Comparison of ENCODE assay signal across 21 mouse cellular contexts in the genomic region with DNA sequence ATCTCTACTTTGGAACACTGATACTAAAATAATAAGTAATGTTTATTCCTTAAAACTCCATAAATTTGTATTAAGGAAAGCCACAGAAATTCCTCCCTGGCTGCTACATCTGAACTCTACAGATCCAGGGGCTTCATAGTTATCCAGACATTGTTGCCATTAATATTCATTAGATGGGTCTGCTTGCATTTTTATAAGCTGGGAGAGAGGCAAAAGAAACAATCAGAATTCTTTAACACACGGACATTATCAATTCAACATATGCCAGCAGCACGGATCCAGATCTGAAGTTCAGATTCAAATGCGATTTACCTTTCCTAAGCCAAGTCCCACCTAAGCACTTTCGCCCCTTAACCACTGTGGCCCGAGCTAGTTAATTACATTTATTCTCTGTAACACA.
DNase-seq lines count a peak whose midpoint lies in the region; ATAC-seq and TF ChIP-seq lines count a peak whose summit lies in the region.
"Had no signal": no experiment of that assay in that cellular context is flagged by ENCODE, and none has a peak within 500 bp of the region (broad histone marks: within the 10 kb centered on the region; RNA-seq: fewer than 3 reads in every experiment).

No protein-coding gene starts in this region.

- no peak for ATAC-seq in forebrain, embryonic 13.5 days
- no peak for ATAC-seq in forebrain, embryonic 11.5 days (replicated peaks; ENCODE audit: low FRiP score)
- no peak for ATAC-seq in hindbrain, embryonic 13.5 days (ENCODE audit: low FRiP score)
- ATAC-seq in midbrain, embryonic 12.5 days (ENCODE audit: low FRiP score, low read depth): peak; percentile 28; the same call in 1 of the 2 replicates
- ATAC-seq in midbrain, embryonic 16.5 days: no peak
- ATAC-seq in hindbrain, postnatal 0 days: no peak
- ATAC-seq: CD4-positive, CD25-positive, alpha-beta regulatory T cell, adult 4 months; intestine, embryonic 16.5 days had no signal

- no peak overlapping the region for H3K4me3 ChIP-seq in forebrain, embryonic 13.5 days
- H3K4me3 ChIP-seq in forebrain, embryonic 11.5 days (ENCODE audit: low read depth, low read length): no peak overlapping the region
- H3K4me3 ChIP-seq in hindbrain, embryonic 10.5 days: no peak overlapping the region
- H3K4me3 ChIP-seq in hindbrain, embryonic 13.5 days: no peak overlapping the region
- H3K4me3 ChIP-seq in midbrain, embryonic 12.5 days: no peak overlapping the region
- no peak overlapping the region for H3K4me3 ChIP-seq in midbrain, embryonic 16.5 days (ENCODE audit: low read depth, low read length)
- H3K4me3 ChIP-seq in hindbrain, postnatal 0 days (ENCODE audit: low read length): no peak overlapping the region
- H3K4me3 ChIP-seq: embryonic facial prominence, embryonic 12.5 days; heart, embryonic 13.5 days had no signal

- 30% methylated on average over 5 of the region's 5 CpGs for WGBS in forebrain, embryonic 13.5 days
- WGBS in forebrain, embryonic 11.5 days: 51% methylated on average over 5 of the region's 5 CpGs
- 56% methylated on average over 5 of the region's 5 CpGs for WGBS in hindbrain, embryonic 10.5 days
- WGBS in hindbrain, embryonic 13.5 days: 25% methylated on average over 5 of the region's 5 CpGs
- 34% methylated on average over 5 of the region's 5 CpGs for WGBS in midbrain, embryonic 12.5 days
- WGBS in midbrain, embryonic 16.5 days: 25% methylated on average over 5 of the region's 5 CpGs
- 21% methylated on average over 5 of the region's 5 CpGs for WGBS in hindbrain, postnatal 0 days

- H3K27me3 ChIP-seq in forebrain, embryonic 13.5 days: peaks cover 8% of the 10 kb centered on the region; the same call in 1 of the 2 replicates
- peaks cover 11% of the 10 kb centered on the region; the same call in 1 of the 2 replicates for H3K27me3 ChIP-seq in forebrain, embryonic 11.5 days (ENCODE audit: control insufficient read depth, insufficient read depth, low read length)
- H3K27me3 ChIP-seq in hindbrain, embryonic 10.5 days (ENCODE audit: insufficient read depth, poor library complexity, severe bottlenecking): no peaks in the 10 kb centered on the region; the same call in 1 of the 2 replicates
- no peaks in the 10 kb centered on the region for H3K27me3 ChIP-seq in hindbrain, embryonic 13.5 days
- H3K27me3 ChIP-seq in midbrain, embryonic 12.5 days: no peaks in the 10 kb centered on the region
- no peaks in the 10 kb centered on the region for H3K27me3 ChIP-seq in midbrain, embryonic 16.5 days (ENCODE audit: control insufficient read depth, insufficient read depth, low read depth, low read length)
- no peaks in the 10 kb centered on the region for H3K27me3 ChIP-seq in hindbrain, postnatal 0 days (ENCODE audit: insufficient read depth, low read length)
- H3K27me3 ChIP-seq: embryonic facial prominence, embryonic 12.5 days; heart, embryonic 13.5 days had no signal

- no peak for DNase-seq in forebrain, embryonic 11.5 days (ENCODE audit: low spot score)
- DNase-seq in hindbrain, embryonic 10.5 days (ENCODE audit: low spot score): no peak
- no peak for DNase-seq in hindbrain, postnatal 0 days (ENCODE audit: low spot score)
- DNase-seq in ovary, postnatal 10 days (ENCODE audit: low spot score): no peak
- DNase-seq: adrenal gland, adult 8-10 months; adrenal gland, postnatal 36 days; B cell, adult 2 months; cerebellum, adult 11 months; cerebellum, adult 9-10 months; cerebellum, postnatal 25 days; gastrocnemius, postnatal 36 days; heart, postnatal 36 days had no signal

- TF ChIP-seq CTCF in hindbrain, postnatal 0 days (IDR thresholded peaks at IDR 0.05; ENCODE audit: low read depth): no peak

- H3K27ac ChIP-seq in forebrain, embryonic 13.5 days: peak overlapping the region; percentile 15; the same call in 1 of the 2 replicates
- H3K27ac ChIP-seq in forebrain, embryonic 11.5 days (ENCODE audit: low read depth, low read length): no peak overlapping the region
- peak overlapping the region; percentile 40; the same call in 1 of the 2 replicates for H3K27ac ChIP-seq in hindbrain, embryonic 10.5 days
- H3K27ac ChIP-seq in hindbrain, embryonic 13.5 days: no peak overlapping the region
- H3K27ac ChIP-seq in midbrain, embryonic 12.5 days (replicated peaks): no peak overlapping the region
- no peak overlapping the region for H3K27ac ChIP-seq in midbrain, embryonic 16.5 days (ENCODE audit: low read length)
- H3K27ac ChIP-seq in hindbrain, postnatal 0 days: 0 out of 2 replicates have a peak overlapping the region, but pooled peaks have one; percentile 11
- H3K27ac ChIP-seq: embryonic facial prominence, embryonic 12.5 days; heart, embryonic 13.5 days had no signal

- peak overlapping the region; percentile 31 for H3K4me2 ChIP-seq in forebrain, embryonic 13.5 days
- no peak overlapping the region for H3K4me2 ChIP-seq in forebrain, embryonic 11.5 days (ENCODE audit: low read depth, low read length, severe bottlenecking)
- no peak overlapping the region for H3K4me2 ChIP-seq in hindbrain, embryonic 13.5 days
- H3K4me2 ChIP-seq in midbrain, embryonic 12.5 days (replicated peaks): 0 out of 2 replicates have a peak overlapping the region, but pooled peaks have one; percentile 1
- H3K4me2 ChIP-seq in midbrain, embryonic 16.5 days (ENCODE audit: low read length): no peak overlapping the region
- no peak overlapping the region for H3K4me2 ChIP-seq in hindbrain, postnatal 0 days (ENCODE audit: low read depth, low read length)
- H3K4me2 ChIP-seq: embryonic facial prominence, embryonic 12.5 days; heart, embryonic 13.5 days had no signal

- H3K9ac ChIP-seq in forebrain, embryonic 13.5 days: no peak overlapping the region
- H3K9ac ChIP-seq in forebrain, embryonic 11.5 days (ENCODE audit: low read length): no peak overlapping the region
- H3K9ac ChIP-seq in hindbrain, embryonic 13.5 days: no peak overlapping the region
- no peak overlapping the region for H3K9ac ChIP-seq in midbrain, embryonic 12.5 days (replicated peaks)
- no peak overlapping the region for H3K9ac ChIP-seq in midbrain, embryonic 16.5 days (ENCODE audit: low read depth, low read length)
- no peak overlapping the region for H3K9ac ChIP-seq in hindbrain, postnatal 0 days (replicated peaks; ENCODE audit: low read length)
- H3K9ac ChIP-seq: embryonic facial prominence, embryonic 12.5 days; heart, embryonic 13.5 days had no signal

- no peaks in the 10 kb centered on the region for H3K36me3 ChIP-seq in forebrain, embryonic 13.5 days (ENCODE audit: poor library complexity, severe bottlenecking)
- H3K36me3 ChIP-seq in forebrain, embryonic 11.5 days (ENCODE audit: control insufficient read depth, insufficient read depth, low read length): no peaks in the 10 kb centered on the region
- H3K36me3 ChIP-seq in hindbrain, embryonic 10.5 days: peaks cover 22% of the 10 kb centered on the region
- H3K36me3 ChIP-seq in hindbrain, embryonic 13.5 days: no peaks in the 10 kb centered on the region
- no peaks in the 10 kb centered on the region for H3K36me3 ChIP-seq in midbrain, embryonic 12.5 days
- H3K36me3 ChIP-seq in midbrain, embryonic 16.5 days (ENCODE audit: control insufficient read depth, insufficient read depth, low read length): no peaks in the 10 kb centered on the region
- H3K36me3 ChIP-seq in hindbrain, postnatal 0 days (ENCODE audit: insufficient read depth, low read length): no peaks in the 10 kb centered on the region; the same call in 1 of the 2 replicates
- H3K36me3 ChIP-seq: embryonic facial prominence, embryonic 12.5 days; G1E had no signal

- 0 out of 2 replicates have a peak, but pooled peaks cover 6% of the 10 kb centered on the region for H3K9me3 ChIP-seq in forebrain, embryonic 13.5 days (replicated peaks)
- H3K9me3 ChIP-seq in forebrain, embryonic 11.5 days (ENCODE audit: control insufficient read depth, low read length): no peaks in the 10 kb centered on the region
- H3K9me3 ChIP-seq in hindbrain, embryonic 10.5 days: no peaks in the 10 kb centered on the region
- no peaks in the 10 kb centered on the region for H3K9me3 ChIP-seq in hindbrain, embryonic 13.5 days
- no peaks in the 10 kb centered on the region for H3K9me3 ChIP-seq in midbrain, embryonic 12.5 days
- no peaks in the 10 kb centered on the region for H3K9me3 ChIP-seq in midbrain, embryonic 16.5 days (replicated peaks; ENCODE audit: control insufficient read depth, low read length, poor library complexity, severe bottlenecking)
- no peaks in the 10 kb centered on the region for H3K9me3 ChIP-seq in hindbrain, postnatal 0 days (ENCODE audit: low read length)
- H3K9me3 ChIP-seq: embryonic facial prominence, embryonic 12.5 days; G1E; heart, embryonic 13.5 days had no signal

- H3K4me1 ChIP-seq in forebrain, embryonic 13.5 days: peaks cover 62% of the 10 kb centered on the region
- H3K4me1 ChIP-seq in forebrain, embryonic 11.5 days (replicated peaks; ENCODE audit: control insufficient read depth, insufficient read depth, low read length): peaks cover 24% of the 10 kb centered on the region; the same call in 1 of the 2 replicates
- H3K4me1 ChIP-seq in hindbrain, embryonic 10.5 days (replicated peaks): peaks cover 54% of the 10 kb centered on the region
- peaks cover 68% of the 10 kb centered on the region for H3K4me1 ChIP-seq in hindbrain, embryonic 13.5 days (replicated peaks)
- H3K4me1 ChIP-seq in midbrain, embryonic 12.5 days: peaks cover 55% of the 10 kb centered on the region
- peaks cover 15% of the 10 kb centered on the region for H3K4me1 ChIP-seq in midbrain, embryonic 16.5 days (ENCODE audit: control insufficient read depth, insufficient read depth, low read length)
- peaks cover 11% of the 10 kb centered on the region; the same call in 1 of the 2 replicates for H3K4me1 ChIP-seq in hindbrain, postnatal 0 days (ENCODE audit: insufficient read depth, low read length)

Comparison
In these comparisons a context has a peak if more than half of its experiments do, and no peak if none do; other contexts are left out.
1. H3K27ac ChIP-seq: peak in forebrain, embryonic 13.5 days (single experiment), hindbrain, embryonic 10.5 days (single experiment) and hindbrain, postnatal 0 days (single experiment); none in forebrain, embryonic 11.5 days (single experiment), hindbrain, embryonic 13.5 days (single experiment), midbrain, embryonic 12.5 days (single experiment) and midbrain, embryonic 16.5 days (single experiment).
2. H3K4me2 ChIP-seq: peak in forebrain, embryonic 13.5 days (single experiment) and midbrain, embryonic 12.5 days (single experiment); none in forebrain, embryonic 11.5 days (single experiment), hindbrain, embryonic 13.5 days (single experiment), midbrain, embryonic 16.5 days (single experiment) and hindbrain, postnatal 0 days (single experiment).